Comparison of ENCODE assay signal across 9 mouse cellular contexts in genomic region chr4:138851463-138851862, GRCm38 (mm10). TPM values are rescaled to one million over a fixed set of nuclear protein-coding genes. Genes with fewer than 3 reads are reported as not detected.
DNase-seq lines count a peak whose midpoint lies in the region; ATAC-seq lines count a peak whose summit lies in the region.
"Had no signal": no experiment of that assay in that cellular context is flagged by ENCODE, and none has a peak within 500 bp of the region (broad histone marks: within the 10 kb centered on the region; RNA-seq: fewer than 3 reads in every experiment).

No protein-coding gene starts in this region.

- peak; percentile 92 for DNase-seq in heart, adult 11 months
- peak; percentile 80 for DNase-seq in cerebellum, adult 8-10 months
- peak; percentile 74 for DNase-seq in induced T-regulatory cell, adult 2 months (ENCODE audit: low read depth)
- DNase-seq in left cerebral cortex, adult 9 months (ENCODE audit: low spot score in 2 of 2), result peak; percentile 66 to 92
- peak; percentile 88 for DNase-seq in midbrain, embryonic 14.5 days
- peak; percentile 16 to 56 for DNase-seq in spleen, adult 18-20 months

- WGBS in heart, embryonic 11.5 days (ENCODE audit: insufficient replicate concordance), result 4% methylated on average over 4 of the region's 4 CpGs
- 5% methylated on average over 4 of the region's 4 CpGs for WGBS in midbrain, embryonic 14.5 days

- no peaks in the 10 kb centered on the region for H3K27me3 ChIP-seq in heart, embryonic 11.5 days (ENCODE audit: control insufficient read depth, insufficient read depth, low read length)
- H3K27me3 ChIP-seq in midbrain, embryonic 14.5 days (ENCODE audit: control insufficient read depth, insufficient read depth, low read length), result no peaks in the 10 kb centered on the region

- H3K27ac ChIP-seq in heart, embryonic 11.5 days (ENCODE audit: low read depth, low read length), result no peak overlapping the region
- no peak overlapping the region for H3K27ac ChIP-seq in midbrain, embryonic 14.5 days (replicated peaks; ENCODE audit: low read depth, low read length)

- no peak overlapping the region for H3K4me2 ChIP-seq in heart, embryonic 11.5 days
- H3K4me2 ChIP-seq in midbrain, embryonic 14.5 days (ENCODE audit: low read length), result no peak overlapping the region

- no peak for ATAC-seq in heart, embryonic 11.5 days (replicated peaks; ENCODE audit: insufficient number of reproducible peaks, low FRiP score, low TSS enrichment)
- peak; percentile 64; the same call in 1 of the 2 replicates for ATAC-seq in frontal cortex, adult (ENCODE audit: low TSS enrichment)
- ATAC-seq in midbrain, embryonic 14.5 days (ENCODE audit: low FRiP score, low TSS enrichment), result no peak; the same call in 1 of the 2 replicates

- no peaks in the 10 kb centered on the region for H3K4me1 ChIP-seq in heart, embryonic 11.5 days (ENCODE audit: control insufficient read depth, insufficient read depth, low read length)
- no peaks in the 10 kb centered on the region for H3K4me1 ChIP-seq in midbrain, embryonic 14.5 days (ENCODE audit: control insufficient read depth, insufficient read depth, low read length)

- H3K9ac ChIP-seq in heart, embryonic 11.5 days (ENCODE audit: low read depth, low read length), result no peak overlapping the region
- no peak overlapping the region for H3K9ac ChIP-seq in midbrain, embryonic 14.5 days (replicated peaks; ENCODE audit: low read length)

- H3K9me3 ChIP-seq in heart, embryonic 11.5 days (replicated peaks; ENCODE audit: control insufficient read depth, low read length), result no peaks in the 10 kb centered on the region
- no peaks in the 10 kb centered on the region for H3K9me3 ChIP-seq in midbrain, embryonic 14.5 days (ENCODE audit: control insufficient read depth, low read length)

- H3K4me3 ChIP-seq in heart, embryonic 11.5 days (ENCODE audit: low read depth, low read length), result no peak overlapping the region
- no peak overlapping the region for H3K4me3 ChIP-seq in midbrain, embryonic 14.5 days (replicated peaks; ENCODE audit: low read depth, low read length)
- H3K4me3 ChIP-seq: megakaryocyte, embryonic 14.5 days had no signal

- no peaks in the 10 kb centered on the region for H3K36me3 ChIP-seq in heart, embryonic 11.5 days (ENCODE audit: control insufficient read depth, insufficient read depth, low read length)
- H3K36me3 ChIP-seq in midbrain, embryonic 14.5 days (ENCODE audit: control insufficient read depth, insufficient read depth, low read length), result no peaks in the 10 kb centered on the region

RNA-seq across cellular contexts. Expression of gene Pla2g5, which starts 11.8 kb away (rescaled TPM):
- 1.1 and 1.9 TPM in 2 replicates for polyA plus RNA-seq in heart, embryonic 11.5 days (2014; fragmentation: Nextera tagmentation; extraction: Ambion mirVana)
- 0.23 and 0.87 TPM in 2 replicates for polyA plus RNA-seq in midbrain, embryonic 14.5 days (2014; fragmentation: Nextera tagmentation; extraction: Ambion mirVana)

RNA-seq across cellular contexts. Expression of gene Gm13030, which starts 22.3 kb away (rescaled TPM):
- polyA plus RNA-seq in heart, embryonic 11.5 days (2014; fragmentation: Nextera tagmentation; extraction: Ambion mirVana), result not detected in 2 replicates
- not detected in 2 replicates for polyA plus RNA-seq in midbrain, embryonic 14.5 days (2014; fragmentation: Nextera tagmentation; extraction: Ambion mirVana)

RNA-seq across cellular contexts. Expression of gene Pla2g2e, which starts 26.3 kb away (rescaled TPM):
- not detected in 2 replicates for polyA plus RNA-seq in heart, embryonic 11.5 days (2014; fragmentation: Nextera tagmentation; extraction: Ambion mirVana)
- polyA plus RNA-seq in midbrain, embryonic 14.5 days (2014; fragmentation: Nextera tagmentation; extraction: Ambion mirVana), result not detected in 2 replicates

Comparison
In these comparisons a context has a peak if more than half of its experiments do, and no peak if none do; other contexts are left out.
1. DNase-seq: peak in every context shown above with its lines; median percentile 92 in heart, adult 11 months; 88 in midbrain, embryonic 14.5 days; 80 in cerebellum, adult 8-10 months; 79 in left cerebral cortex, adult 9 months; 74 in induced T-regulatory cell, adult 2 months; 36 in spleen, adult 18-20 months.